Mouse (Mus musculus) hindbrain, embryonic 10.5 days (tissue): ENCODE measurements at regions not wholly inside any gene's neighbourhood (a gene's known extent, or its start where the extent isn't known, plus 50 kb on each side); places are given as distances from the start of the nearest gene placed in this dataset.

Experiments
- DNase-seq: peaks from one replicate; pipeline ENCODE4 v3.0.0-alpha.2; 2017; ENCODE audit warnings: low spot score
- H3K27ac ChIP-seq: fragments of 300-500 bp; sonication (generic); 2 replicates; pipeline ENCODE4 v1.5.1; 2016; ENCODE audit warnings: mild to moderate bottlenecking, moderate library complexity
- H3K27me3 ChIP-seq: fragments of 300-500 bp; sonication (generic); 2 replicates; pipeline ENCODE4 v1.6.1; 2016; ENCODE audit warnings: mild to moderate bottlenecking; ENCODE audit not compliant: poor library complexity, insufficient read depth, severe bottlenecking
- H3K36me3 ChIP-seq: fragments of 300-500 bp; sonication (generic); 2 replicates; pipeline ENCODE4 v1.6.1; 2016; ENCODE audit warnings: mild to moderate bottlenecking, moderate library complexity
- H3K4me1 ChIP-seq: fragments of 300-500 bp; sonication (generic); replicated peaks from 2 replicates; pipeline ENCODE4 v1.6.1; 2016; ENCODE audit warnings: mild to moderate bottlenecking
- H3K4me3 ChIP-seq: fragments of 300-500 bp; sonication (generic); 2 replicates; pipeline ENCODE4 v1.5.1; 2016; ENCODE audit warnings: mild to moderate bottlenecking, moderate library complexity
- H3K9me3 ChIP-seq: fragments of 300-500 bp; sonication (generic); 2 replicates; pipeline ENCODE4 v1.6.1; 2016; ENCODE audit warnings: mild to moderate bottlenecking, moderate library complexity
- WGBS: fragments of 180-500 bp; shearing (Covaris S2); methylation state at CpG from one replicate; pipeline ENCODE4 v1.1.7; 2016; 5-methylcytosine and 5-hydroxymethylcytosine counted together

GRCm38 (mm10) chr2:94658426-94658825 is 220.5 kb upstream of the Api5 start:
- Histone ChIP-seq H3K27me3 (no peaks in the 10 kb centered on the region), H3K9me3 (no peaks in the 10 kb centered on the region), H3K4me3 (no peak overlapping the region), H3K36me3 (no peaks in the 10 kb centered on the region), H3K4me1 (no peaks in the 10 kb centered on the region), H3K27ac (no peak overlapping the region)
- DNase-seq: no peak
- WGBS: 87% methylated on average over 8 of the region's 8 CpGs
